Mouse (Mus musculus): Measurements from ENCODE around the gene Adgrg6.

- TF ChIP-seq POLR2A (IDR thresholded peaks at IDR 0.05; ENCODE audit: insufficient read depth, low read depth, low read length) (no peak), CTCF (IDR thresholded peaks at IDR 0.05) (no peak)
Observed at GRCm38 (mm10) chr10:14531090-14531489, 14.4 kb downstream of the Adgrg6 start.
